Mouse (Mus musculus) embryo, embryonic 11.5 days (tissue): Measurements from ENCODE around the gene Col6a5.

Experiments
- DNase-seq: peaks from one replicate; pipeline ENCODE4 v3.0.0-alpha.2; 2012; ENCODE audit warnings: low read depth, low spot score

Col6a5 gene

DNA sequence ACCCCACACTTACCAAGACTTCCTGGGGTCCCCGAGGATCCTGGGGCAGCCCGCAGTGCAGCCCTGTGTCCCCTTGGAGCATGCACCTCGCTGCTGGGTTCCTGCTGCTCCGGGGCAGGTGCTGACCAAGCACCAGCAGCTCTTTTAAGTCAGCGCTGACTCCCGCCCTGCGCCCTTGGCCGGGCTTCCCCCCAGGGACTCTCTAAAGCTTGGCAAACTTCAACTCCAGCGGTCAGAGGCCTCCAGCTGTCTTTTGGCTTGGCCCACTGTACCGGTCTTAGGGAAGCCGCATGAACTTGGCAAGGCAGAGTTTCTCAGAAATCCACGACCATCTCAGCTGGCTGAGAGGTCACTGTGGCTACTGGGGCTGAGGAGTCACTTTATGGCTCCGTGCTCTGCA, at the start of gene Col6a5:
Gene Col6a5 (minus strand): TSS at position 111 of the 400 bp plus-strand sequence.
- no peak for DNase-seq

DNA sequence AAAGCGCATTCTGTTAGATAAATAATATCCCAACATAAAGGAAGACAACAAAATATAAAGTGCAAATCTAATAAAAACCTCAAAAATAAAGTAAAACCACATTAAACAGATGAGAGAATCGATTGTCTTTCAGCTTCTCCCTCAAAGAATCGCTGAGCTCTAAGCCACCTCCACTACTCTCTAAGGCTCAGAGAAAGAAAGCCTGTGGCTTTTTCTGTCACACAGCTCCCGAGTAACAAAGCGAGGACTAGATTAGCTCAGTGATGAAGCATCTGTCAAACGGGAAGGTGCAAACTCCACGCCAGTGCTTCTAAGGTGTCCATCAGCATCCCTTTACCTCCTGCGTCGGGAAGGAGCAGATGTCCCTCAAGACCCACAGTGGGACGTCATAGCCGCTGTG, 37.5 kb upstream of the Col6a5 start:
- DNase-seq: no peak

DNA sequence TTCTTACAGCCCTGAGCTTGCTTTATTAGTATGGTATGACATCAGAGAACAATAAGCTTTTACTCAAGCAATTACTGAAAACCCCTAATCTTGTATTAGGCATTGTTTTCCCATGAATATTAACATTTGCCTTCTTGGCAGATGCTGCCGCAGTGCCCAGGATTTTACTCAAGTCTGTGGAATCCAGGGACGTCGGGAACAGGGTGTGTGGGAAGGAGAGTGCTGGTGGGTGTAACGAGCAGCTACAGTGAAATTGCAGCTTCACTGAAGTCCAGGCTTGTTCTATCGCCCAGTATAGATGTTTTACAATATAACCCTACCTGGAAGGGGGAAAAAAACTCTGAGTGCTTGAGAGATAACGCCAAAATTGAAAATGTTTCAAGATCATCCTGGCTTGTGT, 32.0 kb upstream of the Col6a5 start:
- no peak for DNase-seq

DNA sequence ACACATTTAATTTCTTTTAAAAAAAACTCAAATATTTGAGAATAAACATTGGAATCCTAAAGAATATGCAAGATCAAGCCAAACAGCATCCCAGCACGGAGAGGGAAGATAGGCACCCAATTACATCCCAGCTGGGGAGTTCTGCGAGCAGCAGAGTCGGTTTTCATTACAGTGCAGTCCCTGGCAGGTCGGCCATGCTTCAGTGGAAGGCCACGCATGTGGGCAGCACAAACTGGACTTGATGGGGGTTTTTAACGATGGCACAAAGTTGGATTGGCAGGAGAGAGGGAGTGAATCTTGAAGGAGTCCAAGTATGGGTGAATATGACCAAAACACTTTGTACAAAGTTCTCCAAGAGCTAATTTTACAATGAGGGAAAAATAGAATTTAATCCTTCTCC, 29.7 kb upstream of the Col6a5 start:
- no peak for DNase-seq

DNA sequence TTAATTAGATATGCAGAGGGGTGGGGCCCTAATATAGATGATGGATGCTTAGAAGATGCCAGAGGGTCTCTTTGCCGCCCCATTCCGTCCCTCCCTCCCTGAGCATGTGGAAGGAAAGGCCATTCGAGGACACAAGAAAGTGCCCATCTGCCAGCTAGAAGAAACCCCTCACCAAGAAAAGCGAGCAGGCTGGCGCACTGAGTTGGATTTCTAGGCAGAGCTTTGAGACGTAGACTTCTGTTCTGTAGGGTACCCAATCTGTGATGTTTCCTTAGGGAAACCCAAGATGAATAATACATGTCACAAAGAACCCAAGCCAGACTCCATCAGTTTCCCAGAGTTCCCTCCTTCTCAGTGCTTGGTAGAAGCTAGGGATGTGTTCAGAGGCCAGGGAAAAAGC, 29.0 kb upstream of the Col6a5 start:
- DNase-seq: no peak

DNA sequence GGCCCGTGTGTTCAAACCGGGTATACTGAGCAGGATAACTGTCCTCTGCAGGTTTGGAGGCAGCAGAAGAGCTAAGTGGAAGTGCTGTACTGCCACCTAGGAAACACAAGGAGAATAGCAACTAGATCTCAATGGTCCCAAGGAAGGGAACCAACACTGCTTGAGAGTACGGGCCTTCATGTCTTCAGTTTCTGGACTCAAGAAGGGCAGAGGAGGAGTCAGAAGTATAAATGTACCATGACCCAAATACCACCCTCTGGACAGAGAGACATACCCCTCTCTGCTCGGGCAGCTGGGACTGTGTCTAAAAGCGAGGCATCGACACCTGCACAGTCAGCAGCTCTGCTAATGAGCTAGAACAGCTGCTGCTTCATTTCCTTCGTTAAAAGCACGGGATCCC, 27.7 kb upstream of the Col6a5 start:
- DNase-seq: peak; percentile 4

DNA sequence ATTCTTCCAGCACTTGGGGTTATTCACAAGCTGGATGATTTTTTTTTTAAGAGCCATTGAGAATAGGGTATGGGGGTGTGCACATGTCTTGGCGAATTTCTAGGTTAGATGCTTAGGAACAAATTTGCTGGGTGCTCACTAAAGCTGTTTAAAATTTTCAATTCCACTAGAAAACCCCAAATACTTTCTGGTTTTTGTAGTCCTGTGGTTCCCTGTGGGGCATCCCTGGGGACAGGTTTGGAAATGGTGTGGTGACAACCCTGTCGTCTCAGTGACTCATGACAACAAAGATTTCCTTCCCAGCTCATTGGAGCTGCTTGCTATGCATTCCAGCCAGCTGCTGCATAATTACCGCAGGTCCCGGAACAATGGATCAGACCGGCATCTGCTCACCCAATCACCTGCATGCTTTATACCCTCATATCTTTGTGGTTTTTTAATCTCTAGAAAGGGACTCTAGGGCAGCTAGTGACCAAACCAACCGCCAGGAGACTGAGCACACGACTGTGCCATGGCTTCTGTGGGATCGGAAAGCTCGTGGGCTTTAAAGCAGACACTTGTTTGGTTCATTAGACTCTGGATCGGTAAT, 24.6 kb upstream of the Col6a5 start:
- DNase-seq: no peak

DNA sequence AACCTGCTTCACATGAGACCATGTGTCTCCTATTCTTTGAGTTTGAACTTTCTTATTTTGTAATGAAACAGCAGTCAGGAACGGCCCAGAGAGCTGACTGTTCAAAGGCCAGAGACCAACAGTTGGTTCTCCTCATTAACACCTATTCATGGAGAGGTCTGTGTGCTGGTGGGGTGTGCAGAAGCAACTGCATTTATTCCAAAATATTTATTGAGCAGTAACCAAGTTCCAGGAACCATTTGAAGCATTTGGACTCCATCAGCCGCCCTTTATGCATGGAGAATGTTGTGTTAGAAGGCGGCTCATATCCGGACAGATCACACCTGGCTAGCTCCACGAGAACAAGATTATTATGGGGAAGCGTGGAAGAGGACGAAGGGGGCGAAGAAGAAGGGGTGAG, 18.0 kb upstream of the Col6a5 start:
- DNase-seq: no peak

DNA sequence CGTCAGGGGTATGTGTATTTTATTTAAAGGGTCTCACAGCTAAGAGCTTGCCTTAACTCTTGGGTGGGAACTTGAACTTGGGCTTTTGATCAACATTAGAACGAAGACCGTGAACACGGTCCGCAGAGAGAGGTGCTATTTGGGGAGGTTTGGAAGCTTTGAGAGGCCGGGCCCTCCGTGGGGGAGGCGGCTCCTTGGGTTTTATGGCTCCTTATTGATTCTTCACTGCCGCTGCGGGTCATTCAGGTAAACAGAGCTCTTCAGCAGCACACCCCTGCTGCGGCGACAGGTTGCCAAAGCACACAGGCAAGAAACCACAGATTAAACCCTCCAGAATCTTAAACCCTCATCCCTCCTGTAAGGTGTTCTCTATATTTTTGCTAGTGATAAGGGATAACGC, 16.4 kb upstream of the Col6a5 start:
- no peak for DNase-seq

DNA sequence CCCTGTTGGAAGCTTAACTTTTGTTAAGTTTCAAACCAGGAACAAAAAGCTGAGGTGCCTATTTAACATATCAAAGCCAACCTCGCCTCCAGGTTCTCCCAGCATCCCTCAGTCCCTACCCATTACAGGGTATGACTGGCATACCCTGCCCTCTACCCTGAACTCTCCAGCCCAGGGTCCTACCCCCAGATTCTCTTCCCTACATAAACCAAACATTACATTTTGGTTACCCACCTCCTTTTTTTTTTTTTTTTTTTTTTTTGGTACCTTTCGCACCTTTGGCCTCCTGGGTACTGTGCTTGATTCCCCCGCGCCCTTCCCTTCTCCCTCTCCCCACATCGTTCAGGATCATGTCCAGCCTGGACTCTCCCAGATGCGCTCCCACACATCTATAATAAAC, 15.9 kb upstream of the Col6a5 start:
- no peak for DNase-seq

DNA sequence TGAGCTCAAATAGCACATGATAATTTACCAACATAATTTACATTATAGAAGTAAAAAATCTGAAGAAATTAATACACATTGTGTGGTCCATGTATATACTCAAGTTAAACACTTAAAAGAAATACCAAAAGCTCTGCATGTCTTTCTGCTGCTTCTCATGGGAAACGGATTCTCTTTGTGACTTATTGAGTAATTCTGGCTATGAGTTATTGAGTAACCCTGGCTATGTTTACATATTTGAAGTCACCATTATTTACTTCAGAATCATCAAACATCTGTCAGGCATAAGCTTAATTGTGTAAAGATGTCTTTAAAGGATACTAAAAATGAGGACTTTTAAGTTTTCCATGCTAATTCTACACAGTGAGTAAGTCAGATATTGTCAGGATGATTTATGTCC, 13.3 kb upstream of the Col6a5 start:
- no peak for DNase-seq

DNA sequence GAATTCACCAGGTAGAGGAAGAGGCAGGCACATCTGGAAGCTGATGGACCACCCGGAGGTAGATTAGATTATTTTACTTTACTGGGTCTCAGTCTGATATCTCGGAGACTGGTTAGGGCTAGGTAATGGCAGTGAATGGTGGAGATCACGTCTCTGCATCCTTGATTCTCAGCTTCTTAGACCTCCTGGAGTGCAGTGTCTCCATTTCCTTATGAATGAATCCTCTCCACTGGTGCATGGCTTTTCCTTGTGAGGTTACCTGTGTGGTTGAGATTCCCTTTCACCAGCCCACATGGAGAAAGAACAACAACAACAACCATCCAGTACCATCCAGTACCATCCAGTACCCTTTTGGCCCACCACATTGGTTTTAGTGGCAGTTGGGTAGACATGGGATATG, 11.6 kb upstream of the Col6a5 start:
- no peak for DNase-seq

DNA sequence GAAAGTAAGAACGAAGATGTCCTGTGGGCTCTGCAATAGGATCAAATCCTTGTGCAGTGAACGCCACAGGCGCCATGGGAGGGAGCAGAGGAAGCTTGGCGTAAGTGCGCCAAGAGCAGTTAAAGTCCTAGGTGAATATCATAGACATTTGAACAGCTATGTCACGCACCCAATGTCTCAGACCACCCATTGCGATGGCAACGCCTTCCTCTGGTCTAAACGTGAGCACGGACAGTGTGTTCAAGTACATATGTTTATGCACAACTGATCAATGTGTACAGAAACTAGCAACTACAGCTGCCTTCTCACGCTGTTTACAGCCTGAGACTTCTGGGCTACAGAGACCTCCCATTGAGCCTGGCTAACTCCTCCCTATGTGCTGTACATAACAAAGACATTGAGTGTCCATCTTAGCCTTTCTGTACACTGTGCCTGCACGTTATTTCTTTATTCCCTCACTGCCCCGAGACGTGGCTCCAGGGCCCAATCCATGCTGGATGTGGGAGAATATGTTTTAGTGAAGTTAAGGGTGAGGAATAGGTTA, 11.0 kb upstream of the Col6a5 start:
- DNase-seq: no peak

DNA sequence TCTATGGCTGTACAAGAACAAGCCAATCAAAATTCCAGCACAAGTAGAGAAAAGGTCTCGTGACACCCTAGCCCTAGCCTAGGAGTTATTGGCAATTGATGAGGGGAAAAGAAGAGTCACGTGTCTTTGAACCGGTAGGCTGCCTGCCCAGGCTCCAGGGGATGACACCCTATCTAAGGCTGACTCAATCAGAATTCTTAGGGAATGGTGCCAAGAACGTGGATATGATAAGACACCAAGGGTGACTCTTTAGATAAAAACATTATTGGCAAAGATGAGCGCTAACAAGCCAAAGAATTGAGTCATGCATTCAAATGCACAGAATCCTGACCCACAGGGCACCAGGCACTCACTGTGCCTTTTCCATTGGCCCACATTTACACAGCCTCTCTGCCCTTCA, 10.5 kb upstream of the Col6a5 start:
- DNase-seq: no peak

DNA sequence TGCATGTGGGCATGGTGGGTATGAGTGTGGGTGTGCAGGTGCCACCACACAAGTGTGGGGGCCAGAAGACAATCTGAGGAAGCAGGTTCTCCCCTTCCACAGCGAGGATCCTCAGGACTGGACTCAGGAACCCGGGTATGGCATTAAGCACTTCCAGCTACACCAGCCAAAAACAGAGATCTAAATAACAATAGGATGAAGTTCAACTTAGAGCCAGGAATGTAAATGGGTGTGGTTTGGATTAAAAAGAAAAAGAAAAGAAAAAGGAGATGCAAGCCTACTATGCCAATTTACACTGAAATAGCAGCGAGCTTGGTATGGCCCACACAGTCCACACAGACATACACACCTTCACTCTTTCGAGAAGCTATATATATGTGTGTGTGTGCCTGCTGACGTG, 7.5 kb upstream of the Col6a5 start:
- DNase-seq: no peak

DNA sequence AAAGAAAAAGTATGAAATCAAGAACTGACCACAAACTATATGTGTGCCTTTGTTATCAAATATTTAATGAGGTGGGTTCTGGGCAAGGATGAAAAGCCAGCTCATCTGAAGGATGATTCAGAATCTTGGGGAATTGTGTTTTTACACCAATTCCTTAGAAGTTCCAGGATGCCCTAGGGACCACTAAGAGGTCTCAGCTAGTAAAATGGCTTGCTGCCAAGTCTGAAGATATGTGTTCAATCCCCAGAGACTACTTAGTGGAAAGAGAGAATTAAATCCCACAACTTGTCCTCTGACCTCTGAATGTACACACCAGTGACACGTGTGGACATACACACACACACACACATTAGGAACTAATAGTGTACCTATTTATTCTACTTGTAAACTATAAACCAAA, 1.3 kb downstream of the Col6a5 start:
- DNase-seq: no peak

DNA sequence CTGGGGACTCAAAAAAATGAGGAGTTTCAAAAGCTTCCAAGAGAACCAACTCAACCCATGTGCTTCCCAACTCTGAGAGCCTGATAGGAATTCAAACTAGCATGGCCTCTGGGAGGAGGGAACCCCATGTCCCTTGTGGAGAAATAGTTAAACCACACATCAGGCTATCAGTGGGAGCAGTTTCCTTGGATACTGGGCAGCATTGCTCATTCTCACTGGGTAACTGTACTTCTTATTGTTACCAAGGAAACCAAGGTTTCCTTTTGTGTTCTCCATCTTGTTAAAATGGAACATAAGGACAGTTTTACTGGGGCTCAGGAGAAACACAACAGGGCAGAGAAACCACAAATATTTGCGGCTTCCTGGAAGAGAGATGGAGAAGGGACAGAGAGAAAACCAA, 10.7 kb downstream of the Col6a5 start:
- no peak for DNase-seq

DNA sequence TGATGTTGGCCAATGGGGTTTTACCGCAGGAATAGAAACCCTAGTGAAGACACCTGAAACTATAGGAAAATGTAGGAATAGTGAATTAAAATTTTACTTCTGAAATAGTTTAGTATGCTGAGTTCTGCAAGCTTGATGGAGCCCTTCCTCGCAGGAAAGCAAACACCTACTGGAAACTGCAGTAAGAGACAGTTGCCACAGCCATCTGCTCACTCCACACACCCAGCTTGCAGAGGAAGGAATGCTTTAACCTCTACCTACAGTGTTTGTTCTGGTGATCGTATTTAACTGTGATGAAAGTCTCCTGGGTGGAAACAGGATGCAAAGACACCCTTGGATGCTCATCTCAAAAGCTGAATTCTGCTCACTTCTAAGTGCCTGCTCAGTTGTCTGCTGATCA, 12.9 kb downstream of the Col6a5 start:
- DNase-seq: no peak

DNA sequence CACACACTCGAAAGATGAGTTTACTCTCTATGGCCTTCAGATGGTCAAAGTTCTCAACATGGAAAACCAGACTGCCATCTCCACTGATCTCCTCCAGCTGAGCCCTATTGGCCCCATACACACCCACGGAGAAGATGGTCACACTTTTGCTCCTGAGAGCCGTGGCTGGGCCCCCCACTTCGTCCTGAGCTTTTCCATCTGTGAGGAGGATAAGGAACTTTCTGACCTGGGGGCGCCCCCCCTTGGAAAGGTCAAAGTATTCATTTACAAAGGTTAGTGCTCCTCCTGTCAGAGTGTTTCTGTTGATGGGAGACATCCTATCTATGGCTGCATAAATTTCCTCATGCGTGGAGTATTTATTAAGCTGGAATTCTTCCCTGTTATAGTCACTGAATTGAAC, 26.6 kb downstream of the Col6a5 start:
- DNase-seq: no peak

DNA sequence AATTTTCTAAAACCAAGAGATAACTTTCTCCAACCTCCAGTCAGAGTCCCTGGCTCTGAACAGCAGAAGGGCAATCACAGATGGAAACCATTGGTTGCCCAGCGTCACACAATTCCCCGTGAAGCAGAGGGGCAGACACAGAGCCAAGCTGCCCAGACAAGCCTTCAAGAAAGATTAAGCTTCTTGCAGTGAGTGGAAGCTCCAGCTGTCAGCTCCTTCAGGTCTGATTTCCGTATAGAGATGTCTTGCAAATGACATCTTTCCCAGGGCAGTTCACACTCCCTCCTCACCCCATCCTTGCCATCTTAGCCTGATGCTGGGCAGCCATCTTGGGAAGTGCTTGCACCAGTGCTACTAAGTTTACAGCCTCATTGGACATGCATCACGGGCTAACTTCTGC, 31.2 kb downstream of the Col6a5 start:
- no peak for DNase-seq

DNA sequence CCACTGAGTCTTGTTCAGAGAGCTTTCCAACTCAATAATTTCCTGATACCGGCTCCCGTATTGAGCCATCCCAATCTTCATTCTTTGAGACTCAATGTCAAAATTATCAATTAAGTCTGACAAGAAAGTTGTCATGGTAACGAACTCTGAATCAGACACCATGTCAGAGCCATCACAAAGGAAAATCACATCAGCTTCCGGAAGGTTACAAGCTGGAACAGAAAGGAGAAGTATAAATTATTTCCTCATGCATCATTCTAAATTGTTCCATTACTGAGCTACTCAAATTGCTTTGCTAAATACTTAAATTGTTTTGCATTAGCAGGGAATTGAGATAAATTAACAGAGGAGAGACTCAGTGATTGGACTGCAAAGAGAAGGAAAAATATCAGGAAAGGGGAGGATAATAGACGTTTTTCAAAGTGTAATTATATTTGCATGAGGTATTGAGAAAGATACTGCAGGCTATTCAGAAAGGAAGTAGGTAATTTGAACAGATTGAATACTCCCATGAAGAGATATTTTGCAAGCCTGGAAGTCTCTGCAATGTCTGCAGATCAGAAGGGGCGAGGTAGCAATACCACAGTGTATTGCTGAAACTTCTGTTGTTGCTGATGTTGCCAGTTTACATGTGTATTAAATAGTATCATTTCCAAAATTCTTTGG, 31.9 kb downstream of the Col6a5 start:
- DNase-seq: no peak

DNA sequence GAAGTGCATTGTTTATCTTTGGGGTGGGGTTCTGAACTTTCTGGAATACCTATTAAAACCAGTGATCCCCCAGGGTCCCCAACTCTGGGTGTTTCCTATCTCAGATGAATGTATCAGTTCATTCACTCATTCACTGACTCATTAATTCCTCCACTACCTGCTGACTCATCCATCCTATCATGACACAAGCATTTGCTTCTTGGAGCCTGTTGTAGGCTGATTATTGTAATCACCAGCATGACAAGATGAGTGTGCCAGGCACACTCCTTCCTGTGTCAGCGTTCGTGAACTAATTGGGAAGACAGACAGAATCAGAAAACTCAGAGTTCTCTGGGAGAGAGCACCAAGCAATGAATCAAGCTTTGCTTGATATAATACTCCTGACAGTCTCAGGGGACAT, 36.8 kb downstream of the Col6a5 start:
- no peak for DNase-seq

DNA sequence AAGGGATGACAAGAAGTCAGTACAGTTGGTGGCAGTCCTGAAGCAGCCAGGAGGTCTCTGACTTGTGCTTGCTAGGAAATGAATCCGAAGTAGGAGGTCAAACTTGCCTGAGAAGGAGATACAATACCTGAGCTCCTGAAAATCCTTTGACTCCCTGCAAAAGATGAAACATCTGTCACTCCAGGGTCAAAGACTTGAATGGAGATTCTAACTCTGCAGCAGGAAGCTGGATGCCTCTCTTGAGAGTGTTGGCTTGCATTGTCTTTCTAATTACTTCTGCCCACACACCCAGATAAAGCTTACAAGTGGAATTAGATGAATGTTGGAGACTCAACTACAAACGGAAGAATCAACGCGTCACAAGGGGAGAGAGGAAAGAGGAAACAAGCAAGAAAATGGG, 45.3 kb downstream of the Col6a5 start:
- DNase-seq: no peak

DNA sequence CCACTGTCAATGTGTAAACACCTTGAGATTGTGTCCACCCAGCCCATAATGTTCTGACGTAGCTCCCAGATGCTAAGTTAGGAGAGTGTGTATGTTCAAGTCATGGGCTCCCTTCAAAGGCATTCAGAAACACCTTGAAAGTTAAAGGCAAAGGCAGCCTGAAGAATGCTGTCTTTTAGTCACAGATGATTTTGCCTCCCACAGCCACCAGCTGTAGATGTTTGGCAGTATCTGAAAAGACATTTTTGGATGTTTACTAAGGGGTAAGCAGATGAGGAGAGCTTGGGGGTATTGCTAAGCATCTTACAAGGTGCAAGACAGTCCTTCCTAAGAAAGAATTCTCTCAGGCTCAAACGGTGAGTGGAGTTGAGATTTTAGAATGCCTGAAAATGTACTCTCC, 50.3 kb downstream of the Col6a5 start:
- DNase-seq: no peak
